Mouse (Mus musculus) Patski (cell line): ENCODE data around the gene Chst13. TPM values are rescaled to one million over a fixed set of nuclear protein-coding genes. Genes with fewer than 3 reads are reported as not detected.
A peak's percentile ranks its signal among the peaks of the same experiment; 100 is the strongest.

Source experiments
- ATAC-seq: fragments of 100-300 bp; one replicate; pipeline ENCODE4 v1.8.0; 2021
- CTCF ChIA-PET: fragments of 350-600 bp; sonication (Branson Sonifier 250); formaldehyde crosslinking; loops from one replicate; lab custom pipeline; 2022; ENCODE audit warnings: inconsistent platforms; lab: Charles Lee
- POLR2A ChIA-PET: fragments of 350-600 bp; sonication (Branson Sonifier 250); formaldehyde crosslinking; loops from one replicate; lab custom pipeline; 2022; ENCODE audit warnings: antibody characterized with exemption, inconsistent platforms; lab: Charles Lee
- DNase-seq: peaks from one replicate; pipeline ENCODE4 v3.0.0-alpha.2; 2011; ENCODE audit warnings: low read depth, low spot score
- H3K27me3 ChIP-seq: fragments of 371-371 bp; one replicate; pipeline ENCODE4 v1.5.1; 2021
- CTCF ChIP-seq: fragments of 100-300 bp; IDR thresholded peaks from one replicate; pipeline ENCODE4 v1.5.1; 2021
- in situ Hi-C: fragments of 300-500 bp; cut with MboI; formaldehyde crosslinking; loops from 3 replicates; pipeline ENCODE4 v1.11.1; 2018; ENCODE audit warnings: low pct_unique_long_range_greater_than_20kb, mixed read lengths
- polyA plus RNA-seq: library from polyadenylated mRNA; unstranded; gene quantifications from one replicate; pipeline ENCODE4 v1.2.3, GENCODE M21; 2021

The Chst13 gene
- polyA plus RNA-seq, 1 experiment from 2014 or later, result 0.14 TPM

- CTCF ChIA-PET, result interaction anchor here (1.0 kb wide), 1 partner anchor 26 kb away, joined by 3 read pairs; no protein-coding TSS in a partner anchor
- in situ Hi-C loops, result no loop called here
- POLR2A ChIA-PET, result no interaction called here
- ATAC-seq (no peak), DNase-seq (no peak)
- no peak for TF ChIP-seq CTCF
- no peaks in the 10 kb centered on the region for H3K27me3 ChIP-seq
Measured at GRCm38 (mm10) chr6:90300919-90301318, 24.1 kb downstream of the Chst13 start, which contains the start of gene BC048671. TSS of gene BC048671 (plus strand) at chr6:90301219.

- in situ Hi-C loops, result no loop called here
- no peak for ATAC-seq
- DNase-seq, result no peak
- no peaks in the 10 kb centered on the region for H3K27me3 ChIP-seq
- TF ChIP-seq CTCF, result peak; percentile 65
- ChIA-PET POLR2A (no interaction called here), CTCF (interaction anchor here (0.6 to 2.1 kb wide), 8 partner anchors 12 to 615 kb away, joined by 3 to 7 read pairs (median 4); no protein-coding TSS in a partner anchor)
Measured at GRCm38 (mm10) chr6:90288265-90288664, 36.7 kb downstream of the Chst13 start.

Other genes starting within 250 kb of the Chst13 start
- gene Vmn1r49, start 246.7 kb downstream of the Chst13 start, polyA plus RNA-seq, result not detected
- not detected for gene Vmn1r50, start 223.8 kb downstream of the Chst13 start, polyA plus RNA-seq
- gene Vmn1r51, start 202.6 kb downstream of the Chst13 start, polyA plus RNA-seq, result not detected
- gene Vmn1r52, start 150.4 kb downstream of the Chst13 start, polyA plus RNA-seq, result not detected
- not detected for gene V1ra8, start 122.4 kb downstream of the Chst13 start, polyA plus RNA-seq
- not detected for gene Vmn1r53, start 100.7 kb downstream of the Chst13 start, polyA plus RNA-seq
- not detected for gene Vmn1r54, start 78.9 kb downstream of the Chst13 start, polyA plus RNA-seq
- not detected for gene BC048671, start 24.0 kb downstream of the Chst13 start, polyA plus RNA-seq
- 0.39 TPM for gene Uroc1, start 8.1 kb upstream of the Chst13 start, polyA plus RNA-seq
- gene Zxdc, start 44.3 kb upstream of the Chst13 start, polyA plus RNA-seq, result 39.8 TPM
- 6.1 TPM for gene Cfap100, start 103.6 kb upstream of the Chst13 start, polyA plus RNA-seq
- gene Klf15, start 137.4 kb upstream of the Chst13 start, polyA plus RNA-seq, result 8.8 TPM
- 0.62 TPM for gene Aldh1l1, start 161.2 kb upstream of the Chst13 start, polyA plus RNA-seq